Mouse (Mus musculus): ENCODE results near the gene Nat10. TPM values are rescaled to one million over a fixed set of nuclear protein-coding genes. Genes with fewer than 3 reads are reported as not detected.

Gene Nat10
- polyA plus RNA-seq, 1 experiment from 2014 or later = 19.5 TPM

DNA sequence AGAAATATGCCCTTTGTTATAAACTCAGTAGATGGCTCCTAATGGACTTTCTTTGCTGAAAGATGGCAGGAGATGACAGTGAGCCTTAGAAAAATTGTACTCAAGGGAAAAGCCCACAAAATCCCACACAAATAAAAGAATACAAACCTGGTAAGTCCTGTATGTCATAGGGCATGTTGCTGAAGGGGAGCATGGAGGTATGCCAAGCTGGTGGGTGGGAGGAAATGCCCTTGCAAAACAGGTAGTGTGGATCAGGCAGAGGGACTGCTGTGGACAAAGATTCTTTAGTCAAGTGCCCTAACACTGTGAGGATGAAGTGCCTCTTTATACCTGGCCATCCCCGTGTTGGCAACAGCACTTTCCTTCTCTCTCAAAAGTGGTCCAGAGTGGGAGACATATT is 68.3 kb downstream of the Nat10 start:
- DNase-seq (ENCODE audit: low spot score) = no peak

- no peak for DNase-seq (ENCODE audit: low spot score)
Measured at GRCm38 (mm10) chr2:103691278-103691677, 69.8 kb downstream of the Nat10 start.

DNA sequence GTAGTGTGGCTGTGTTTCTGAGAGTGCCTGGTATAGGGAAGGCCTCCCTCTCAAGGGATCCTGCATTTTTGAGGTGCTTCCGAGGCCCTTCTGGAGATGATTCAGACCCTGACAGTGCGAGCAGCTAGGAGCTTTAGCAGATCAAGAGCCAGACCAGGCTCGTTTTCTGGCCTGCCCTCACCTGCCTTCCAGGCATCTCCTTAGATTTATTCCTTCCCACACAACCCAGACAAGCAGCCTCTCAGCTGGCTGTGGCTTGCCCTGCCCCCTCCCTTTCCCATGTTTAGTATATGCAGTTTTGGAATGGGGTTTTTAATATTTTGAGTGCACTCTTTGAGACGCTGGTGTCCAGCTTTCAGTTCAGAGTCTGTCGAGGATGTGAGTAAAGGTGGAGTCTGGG is 70.2 kb downstream of the Nat10 start:
- DNase-seq (ENCODE audit: low spot score) = no peak

- DNase-seq (ENCODE audit: low spot score) = no peak
Measured at GRCm38 (mm10) chr2:103690425-103690824, 70.6 kb downstream of the Nat10 start.

- no peak for DNase-seq (ENCODE audit: low spot score)
Measured at GRCm38 (mm10) chr2:103687888-103688287, 73.2 kb downstream of the Nat10 start.

DNA sequence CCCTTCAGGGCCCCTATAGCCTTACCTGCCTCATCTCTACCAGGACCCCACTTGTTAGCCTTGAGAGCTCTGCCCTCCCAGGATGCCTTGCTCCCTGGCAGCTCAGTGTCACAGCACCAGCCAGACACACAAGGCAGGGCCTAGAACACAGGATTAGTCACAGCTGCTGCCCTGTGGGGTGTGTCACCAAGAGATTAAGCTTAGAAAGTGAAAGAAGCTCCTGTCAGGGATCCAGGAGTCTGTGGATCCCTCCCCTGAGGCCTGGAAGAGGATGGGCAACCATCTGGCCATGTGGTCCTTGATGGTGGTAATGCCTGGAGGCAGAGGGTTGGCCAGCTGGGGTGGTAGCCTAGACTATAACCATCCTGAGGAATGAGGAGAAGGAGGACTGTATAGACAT is 73.9 kb downstream of the Nat10 start:
- no peak for DNase-seq (ENCODE audit: low spot score)

DNA sequence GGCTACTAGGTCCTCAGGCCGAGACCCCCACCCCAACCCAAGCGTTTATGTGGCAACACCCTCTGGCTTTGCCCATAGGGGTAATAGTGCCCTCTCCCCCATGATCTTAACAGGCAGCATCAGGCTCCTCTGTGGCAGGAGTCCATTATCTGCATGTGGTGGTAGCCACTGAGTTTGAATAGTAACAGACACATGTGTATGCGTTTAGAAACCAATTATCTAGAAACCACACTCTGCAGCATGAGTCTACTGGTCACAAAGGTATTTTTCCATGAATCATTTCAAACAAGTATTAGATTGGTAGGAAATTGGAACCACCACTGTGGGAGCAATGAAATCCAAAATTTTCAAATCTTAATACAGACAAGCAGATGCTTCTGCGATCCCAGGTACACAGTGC is 75.5 kb downstream of the Nat10 start:
- no peak for DNase-seq (ENCODE audit: low spot score)

DNA sequence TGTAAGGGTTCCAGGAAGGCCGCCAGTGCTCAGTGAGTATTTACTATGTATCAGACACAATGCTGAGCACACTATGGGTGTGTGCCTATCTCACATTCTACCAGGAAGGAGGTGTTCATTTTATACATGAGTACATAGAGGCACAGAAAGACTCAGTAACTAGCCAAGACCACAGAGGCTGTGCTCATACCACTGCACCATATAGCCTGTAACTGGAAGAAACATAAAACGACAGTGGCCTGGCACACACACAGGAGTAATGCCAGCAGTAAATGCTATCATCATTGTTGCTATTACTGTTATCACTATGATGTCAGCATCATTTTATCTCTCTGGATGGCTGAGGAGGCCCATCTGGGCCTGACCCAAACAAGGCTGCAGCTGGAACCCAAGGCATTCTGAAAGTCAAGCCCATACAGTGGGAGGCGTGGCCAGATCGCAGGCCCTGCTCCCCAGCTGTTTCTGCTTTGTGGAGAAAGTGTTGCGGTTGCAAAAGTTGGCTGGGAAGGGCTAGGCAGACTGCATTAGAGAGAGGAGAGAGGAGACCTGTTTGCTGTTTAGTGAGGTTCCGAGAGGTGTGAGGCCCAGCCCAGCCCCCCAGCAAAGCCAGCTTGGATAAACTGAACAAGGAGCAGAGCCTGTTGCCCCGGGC is 76.0 kb downstream of the Nat10 start:
- DNase-seq (ENCODE audit: low spot score) = peak; percentile 83

GRCm38 (mm10) chr2:103684431-103684830 is 76.6 kb downstream of the Nat10 start:
- DNase-seq (ENCODE audit: low spot score) = peak; percentile 27

GRCm38 (mm10) chr2:103682927-103683442 is 78.1 kb downstream of the Nat10 start:
- peak; percentile 67 for DNase-seq (ENCODE audit: low spot score)

DNA sequence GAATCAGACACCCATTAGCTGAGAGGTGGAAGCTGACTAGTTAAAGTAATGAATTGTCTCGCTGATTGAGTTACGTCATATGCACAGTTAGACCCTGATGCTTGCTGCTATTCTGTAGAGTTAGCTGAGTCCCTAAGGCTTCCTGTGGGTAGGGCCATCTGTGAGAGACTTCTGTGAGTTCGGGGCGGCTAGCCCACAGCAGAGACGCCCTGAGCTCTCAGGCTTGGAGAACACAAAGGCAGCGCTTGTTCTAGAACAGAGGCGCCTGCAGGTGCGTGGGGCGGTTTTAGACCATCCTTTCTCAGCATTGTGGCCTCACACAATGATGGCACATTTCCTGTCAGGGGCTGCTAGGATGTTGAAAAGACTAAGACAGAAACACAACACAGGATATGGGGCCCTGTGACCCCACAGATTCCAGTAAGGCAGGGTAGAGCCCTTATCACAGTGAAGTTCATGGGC is 78.8 kb downstream of the Nat10 start:
- peak; percentile 97 for DNase-seq (ENCODE audit: low spot score)

- DNase-seq (ENCODE audit: low spot score) = peak; percentile 24
Measured at GRCm38 (mm10) chr2:103681149-103681548, 79.9 kb downstream of the Nat10 start.

GRCm38 (mm10) chr2:103680364-103681110 is 80.5 kb downstream of the Nat10 start:
- DNase-seq (ENCODE audit: low spot score) = peak; percentile 63

DNA sequence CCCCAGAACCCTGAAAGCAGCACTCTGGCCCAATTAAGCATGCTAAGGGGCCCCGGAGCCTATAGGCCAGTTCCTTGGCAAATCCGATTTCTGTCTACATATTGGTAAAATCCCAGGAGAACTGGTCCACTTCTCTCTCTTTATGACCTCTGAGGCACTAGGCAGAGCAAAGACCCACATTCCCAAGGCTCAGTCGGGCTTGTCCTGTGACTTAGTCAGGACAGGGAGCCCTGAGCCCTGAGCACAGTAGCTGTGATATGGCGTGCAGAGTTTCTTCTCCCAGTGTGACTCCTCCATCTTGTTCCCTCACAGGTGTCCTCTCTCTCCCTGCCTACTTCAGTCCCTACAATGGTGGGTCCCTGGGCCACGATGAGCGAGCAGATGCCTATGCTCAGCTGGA is 82.6 kb downstream of the Nat10 start:
- DNase-seq (ENCODE audit: low spot score) = no peak

GRCm38 (mm10) chr2:103677614-103678369 is 83.3 kb downstream of the Nat10 start:
- no peak for DNase-seq (ENCODE audit: low spot score)

- DNase-seq (ENCODE audit: low spot score) = no peak
Measured at GRCm38 (mm10) chr2:103676808-103677207, 84.3 kb downstream of the Nat10 start.

- no peak for DNase-seq (ENCODE audit: low spot score)
Measured at GRCm38 (mm10) chr2:103675391-103675790, 85.7 kb downstream of the Nat10 start.

- no peak for DNase-seq (ENCODE audit: low spot score)
Measured at GRCm38 (mm10) chr2:103673609-103674008, 87.5 kb downstream of the Nat10 start.

GRCm38 (mm10) chr2:103672573-103673119 is 88.4 kb downstream of the Nat10 start:
- DNase-seq (ENCODE audit: low spot score) = peak; percentile 63

All from thymus, postnatal 0 days (tissue).